Mouse (Mus musculus): ENCODE results near the gene Rps2. TPM values are rescaled to one million over a fixed set of nuclear protein-coding genes. Genes with fewer than 3 reads are reported as not detected.
"Not testable (repeated sequence)": the region's sequence is repeated elsewhere in the genome, so short reads cannot be mapped to it uniquely, and the experiment has no call there.

Gene Rps2
- polyA plus RNA-seq, 1 experiment from 2014 or later: 1,116 TPM

GRCm38 (mm10) chr17:24706982-24707800, 10.7 kb upstream of the Rps2 start, which contains the start of gene Tbl3:
Gene Tbl3, minus strand, starts transcription at chr17:24707660.
- Histone ChIP-seq H3K36me3 (peaks cover 28% of the 10 kb centered on the region), H3K4me2 (replicated peaks) (peak within 1 kb of the TSS; percentile 71), H3K27ac (peak within 1 kb of the TSS; percentile 71), H3K4me1 (peaks cover 11% of the 10 kb centered on the region), H3K4me3 (peak within 1 kb of the TSS; percentile 82), H3K9me3 (no peaks in the 10 kb centered on the region), H3K9ac (peak within 1 kb of the TSS; percentile 71), H3K27me3 (no peaks in the 10 kb centered on the region)
- ATAC-seq (ENCODE audit: insufficient number of reproducible peaks, insufficient read depth, low FRiP score, low TSS enrichment): peak; percentile 72; the same call in 1 of the 2 replicates
- WGBS: 3% methylated on average over 32 of the region's 32 CpGs

GRCm38 (mm10) chr17:24707801-24708425, 10.0 kb upstream of the Rps2 start:
- Histone ChIP-seq H3K27ac (peak overlapping the region; percentile 71), H3K36me3 (peaks cover 22% of the 10 kb centered on the region), H3K4me2 (replicated peaks) (peak overlapping the region; percentile 71), H3K9me3 (no peaks in the 10 kb centered on the region), H3K4me3 (peak overlapping the region; percentile 82), H3K27me3 (no peaks in the 10 kb centered on the region), H3K4me1 (peaks cover 11% of the 10 kb centered on the region), H3K9ac (peak overlapping the region; percentile 71)
- WGBS: 6% methylated on average over 24 of the region's 24 CpGs
- ATAC-seq (ENCODE audit: insufficient number of reproducible peaks, insufficient read depth, low FRiP score, low TSS enrichment): no peak

- Histone ChIP-seq H3K9ac (no peak overlapping the region), H3K4me2 (replicated peaks) (no peak overlapping the region), H3K4me3 (no peak overlapping the region), H3K36me3 (peaks cover 19% of the 10 kb centered on the region), H3K9me3 (no peaks in the 10 kb centered on the region), H3K27me3 (no peaks in the 10 kb centered on the region), H3K27ac (no peak overlapping the region), H3K4me1 (peaks cover 11% of the 10 kb centered on the region)
- no peak for ATAC-seq (ENCODE audit: insufficient number of reproducible peaks, insufficient read depth, low FRiP score, low TSS enrichment)
- WGBS: 34% methylated on average over 2 of the region's 2 CpGs
Measured at GRCm38 (mm10) chr17:24708646-24709045, 9.3 kb upstream of the Rps2 start.

GRCm38 (mm10) chr17:24715556-24715955, 2.4 kb upstream of the Rps2 start:
- no peak overlapping the region for H3K9ac ChIP-seq
- no peak overlapping the region for H3K27ac ChIP-seq
- no peaks in the 10 kb centered on the region for H3K27me3 ChIP-seq
- peaks cover 27% of the 10 kb centered on the region for H3K36me3 ChIP-seq
- no peaks in the 10 kb centered on the region for H3K9me3 ChIP-seq
- no peak for ATAC-seq (ENCODE audit: insufficient number of reproducible peaks, insufficient read depth, low FRiP score, low TSS enrichment)
- WGBS: 83% methylated on average over 6 of the region's 6 CpGs
- H3K4me1 ChIP-seq: peaks cover 7% of the 10 kb centered on the region; the same call in 1 of the 2 replicates
- H3K4me3 ChIP-seq: no peak overlapping the region
- H3K4me2 ChIP-seq (replicated peaks): no peak overlapping the region

GRCm38 (mm10) chr17:24716166-24716682, 1.7 kb upstream of the Rps2 start:
- no peak overlapping the region for H3K4me3 ChIP-seq
- no peaks in the 10 kb centered on the region for H3K9me3 ChIP-seq
- no peak for ATAC-seq (ENCODE audit: insufficient number of reproducible peaks, insufficient read depth, low FRiP score, low TSS enrichment)
- no peak overlapping the region for H3K9ac ChIP-seq
- no peak overlapping the region for H3K4me2 ChIP-seq (replicated peaks)
- no peak overlapping the region for H3K27ac ChIP-seq
- 97% methylated on average over 15 of the region's 15 CpGs for WGBS
- peaks cover 9% of the 10 kb centered on the region for H3K4me1 ChIP-seq
- peaks cover 31% of the 10 kb centered on the region for H3K36me3 ChIP-seq
- H3K27me3 ChIP-seq: no peaks in the 10 kb centered on the region

- H3K4me1 ChIP-seq: peaks cover 29% of the 10 kb centered on the region
- peak overlapping the region; percentile 87 for H3K9ac ChIP-seq
- peaks cover 45% of the 10 kb centered on the region for H3K36me3 ChIP-seq
- 63% methylated on average over 5 of the region's 5 CpGs for WGBS
- H3K9me3 ChIP-seq; H3K27me3 ChIP-seq; ATAC-seq (ENCODE audit: insufficient number of reproducible peaks, insufficient read depth, low FRiP score, low TSS enrichment): not testable (repeated sequence)
- peak overlapping the region; percentile 81; the same call in 1 of the 2 replicates for H3K27ac ChIP-seq
- peak overlapping the region; percentile 84 for H3K4me3 ChIP-seq
- peak overlapping the region; percentile 66 for H3K4me2 ChIP-seq (replicated peaks)
Measured at GRCm38 (mm10) chr17:24718938-24719337, 1.0 kb downstream of the Rps2 start.

GRCm38 (mm10) chr17:24719494-24720222, 1.7 kb downstream of the Rps2 start:
- Histone ChIP-seq H3K9ac (peak overlapping the region; percentile 88), H3K36me3 (peaks cover 45% of the 10 kb centered on the region), H3K4me2 (replicated peaks) (peak overlapping the region; percentile 85), H3K27me3 (no peaks in the 10 kb centered on the region), H3K27ac (peak overlapping the region; percentile 89), H3K9me3 (no peaks in the 10 kb centered on the region), H3K4me3 (peak overlapping the region; percentile 84), H3K4me1 (peaks cover 29% of the 10 kb centered on the region)
- WGBS: under 1% methylated on average over 61 of the region's 61 CpGs
- ATAC-seq (ENCODE audit: insufficient number of reproducible peaks, insufficient read depth, low FRiP score, low TSS enrichment): peak; percentile 98

GRCm38 (mm10) chr17:24720616-24721015, 2.7 kb downstream of the Rps2 start:
- Histone ChIP-seq H3K36me3 (peaks cover 41% of the 10 kb centered on the region), H3K4me2 (replicated peaks) (peak overlapping the region; percentile 85), H3K27ac (0 out of 2 replicates have a peak overlapping the region, but pooled peaks have one; percentile 89), H3K4me3 (peak overlapping the region; percentile 84), H3K4me1 (peaks cover 29% of the 10 kb centered on the region), H3K9ac (peak overlapping the region; percentile 88)
- WGBS: 2% methylated on average over 11 of the region's 11 CpGs
- ATAC-seq (ENCODE audit: insufficient number of reproducible peaks, insufficient read depth, low FRiP score, low TSS enrichment); H3K27me3 ChIP-seq; H3K9me3 ChIP-seq: not testable (repeated sequence)

GRCm38 (mm10) chr17:24721383-24721955, 3.6 kb downstream of the Rps2 start:
- peaks cover 29% of the 10 kb centered on the region for H3K4me1 ChIP-seq
- not testable (repeated sequence) for ATAC-seq (ENCODE audit: insufficient number of reproducible peaks, insufficient read depth, low FRiP score, low TSS enrichment); H3K27me3 ChIP-seq; H3K9me3 ChIP-seq
- H3K4me2 ChIP-seq (replicated peaks): peak overlapping the region; percentile 85
- H3K4me3 ChIP-seq: peak overlapping the region; percentile 84
- 0 out of 2 replicates have a peak overlapping the region, but pooled peaks have one; percentile 9 for H3K27ac ChIP-seq
- WGBS: 59% methylated on average over 7 of the region's 7 CpGs
- H3K9ac ChIP-seq: peak overlapping the region; percentile 58
- peaks cover 33% of the 10 kb centered on the region for H3K36me3 ChIP-seq

- peak overlapping the region; percentile 14; the same call in 1 of the 2 replicates for H3K4me3 ChIP-seq
- ATAC-seq (ENCODE audit: insufficient number of reproducible peaks, insufficient read depth, low FRiP score, low TSS enrichment): no peak
- no peak overlapping the region for H3K27ac ChIP-seq
- H3K9me3 ChIP-seq: no peaks in the 10 kb centered on the region
- H3K9ac ChIP-seq: no peak overlapping the region
- H3K4me1 ChIP-seq: peaks cover 29% of the 10 kb centered on the region
- WGBS: 33% methylated on average over 13 of the region's 13 CpGs
- H3K27me3 ChIP-seq: no peaks in the 10 kb centered on the region
- peak overlapping the region; percentile 85; the same call in 1 of the 2 replicates for H3K4me2 ChIP-seq (replicated peaks)
- peaks cover 24% of the 10 kb centered on the region for H3K36me3 ChIP-seq
Measured at GRCm38 (mm10) chr17:24722220-24722924, 4.5 kb downstream of the Rps2 start.

Data from embryonic facial prominence, embryonic 12.5 days (tissue).